Mouse (Mus musculus): ENCODE data around the gene Nup98. TPM values are rescaled to one million over a fixed set of nuclear protein-coding genes. Genes with fewer than 3 reads are reported as not detected.

The Nup98 gene
- polyA plus RNA-seq, 1 experiment from 2014 or later: 35.3 TPM

DNA sequence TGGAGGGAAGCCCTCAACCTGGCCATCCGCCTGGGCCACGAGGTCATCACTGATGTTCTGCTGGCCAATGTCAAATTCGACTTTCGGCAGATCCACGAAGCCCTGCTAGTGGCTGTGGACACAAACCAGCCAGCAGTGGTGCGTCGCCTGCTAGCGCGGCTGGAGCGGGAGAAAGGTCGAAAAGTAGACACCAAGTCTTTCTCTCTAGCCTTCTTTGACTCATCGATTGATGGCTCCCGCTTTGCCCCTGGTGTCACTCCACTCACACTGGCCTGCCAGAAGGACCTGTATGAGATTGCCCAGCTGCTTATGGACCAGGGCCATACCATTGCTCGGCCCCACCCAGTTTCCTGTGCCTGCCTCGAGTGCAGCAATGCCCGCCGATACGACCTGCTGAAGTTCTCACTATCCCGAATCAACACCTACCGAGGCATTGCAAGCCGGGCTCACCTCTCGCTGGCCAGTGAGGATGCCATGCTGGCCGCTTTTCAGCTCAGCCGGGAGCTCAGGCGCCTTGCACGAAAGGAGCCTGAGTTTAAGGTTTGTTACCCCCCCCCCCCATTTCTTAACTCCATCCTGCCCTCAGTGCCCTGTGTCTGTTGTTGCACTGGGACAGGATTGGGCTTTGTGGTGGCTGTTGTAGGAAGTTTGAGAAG lies 125.8 kb downstream of the Nup98 start:
- H3K4me3 ChIP-seq: no peak overlapping the region
- no peak overlapping the region for H3K27ac ChIP-seq
- no peak for ATAC-seq (ENCODE audit: borderline replicate concordance, extremely low read depth, low FRiP score, low TSS enrichment)
- no peak overlapping the region for H3K4me2 ChIP-seq
- H3K36me3 ChIP-seq: peaks cover 51% of the 10 kb centered on the region
- no peaks in the 10 kb centered on the region for H3K27me3 ChIP-seq
- no peak overlapping the region for H3K9ac ChIP-seq
- H3K4me1 ChIP-seq: no peaks in the 10 kb centered on the region
- H3K9me3 ChIP-seq: no peaks in the 10 kb centered on the region
- 81% methylated on average over 26 of the region's 26 CpGs for WGBS

DNA sequence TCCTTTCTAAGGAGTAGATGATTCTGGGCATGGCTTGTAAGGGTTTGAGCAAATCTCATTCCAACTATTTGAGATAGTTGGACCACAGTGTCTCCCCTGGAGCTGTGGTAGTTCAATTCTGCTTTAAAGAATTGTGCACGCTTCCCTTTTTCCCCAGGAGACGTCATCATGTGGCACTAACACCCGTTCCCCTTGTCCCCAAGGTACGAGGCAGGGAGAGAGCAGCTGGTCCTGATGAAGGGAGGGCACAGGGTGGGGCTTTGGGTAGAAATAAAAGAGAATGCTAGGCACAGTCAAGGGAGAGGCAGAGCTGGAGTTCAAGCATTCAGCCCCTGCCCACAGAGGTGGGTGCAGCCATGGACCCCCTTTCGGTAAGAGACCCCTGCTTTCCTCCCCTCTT lies 127.2 kb downstream of the Nup98 start, which contains the start of gene Trpc2:
Trpc2 (plus strand) TSS at position 301 of the 400 bp plus-strand sequence.
- no peak within 1 kb of the TSS for H3K9ac ChIP-seq
- no peaks in the 10 kb centered on the region for H3K27me3 ChIP-seq
- no peak for ATAC-seq (ENCODE audit: borderline replicate concordance, extremely low read depth, low FRiP score, low TSS enrichment)
- 84% methylated on average over 5 of the region's 5 CpGs for WGBS
- H3K4me3 ChIP-seq: no peak within 1 kb of the TSS
- no peaks in the 10 kb centered on the region for H3K9me3 ChIP-seq
- no peak within 1 kb of the TSS for H3K4me2 ChIP-seq
- H3K27ac ChIP-seq: no peak within 1 kb of the TSS
- H3K4me1 ChIP-seq: no peaks in the 10 kb centered on the region
- peaks cover 61% of the 10 kb centered on the region for H3K36me3 ChIP-seq

- Histone ChIP-seq H3K27me3 (no peaks in the 10 kb centered on the region), H3K4me3 (no peak overlapping the region), H3K4me2 (no peak overlapping the region), H3K4me1 (no peaks in the 10 kb centered on the region), H3K9ac (no peak overlapping the region), H3K27ac (no peak overlapping the region), H3K9me3 (no peaks in the 10 kb centered on the region), H3K36me3 (peaks cover 69% of the 10 kb centered on the region)
- ATAC-seq (ENCODE audit: borderline replicate concordance, extremely low read depth, low FRiP score, low TSS enrichment): no peak
- whole genome bisulfite sequencing: 93% methylated on average over 5 of the region's 5 CpGs
Observed at GRCm38 (mm10) chr7:102081784-102082183, 128.2 kb downstream of the Nup98 start.

- H3K9ac ChIP-seq: no peak overlapping the region
- H3K27ac ChIP-seq: no peak overlapping the region
- no peaks in the 10 kb centered on the region for H3K9me3 ChIP-seq
- H3K4me2 ChIP-seq: no peak overlapping the region
- no peaks in the 10 kb centered on the region for H3K27me3 ChIP-seq
- no peak overlapping the region for H3K4me3 ChIP-seq
- ATAC-seq (ENCODE audit: borderline replicate concordance, extremely low read depth, low FRiP score, low TSS enrichment): no peak
- no peaks in the 10 kb centered on the region for H3K4me1 ChIP-seq
- H3K36me3 ChIP-seq: peaks cover 78% of the 10 kb centered on the region
- 84% methylated on average over 8 of the region's 8 CpGs for WGBS
Observed at GRCm38 (mm10) chr7:102080311-102080710, 129.7 kb downstream of the Nup98 start.

GRCm38 (mm10) chr7:102078517-102078916 lies 131.5 kb downstream of the Nup98 start:
- H3K27me3 ChIP-seq: no peaks in the 10 kb centered on the region
- no peak overlapping the region for H3K4me3 ChIP-seq
- H3K9me3 ChIP-seq: no peaks in the 10 kb centered on the region
- H3K27ac ChIP-seq: no peak overlapping the region
- 76% methylated on average over 7 of the region's 7 CpGs for WGBS
- no peak overlapping the region for H3K4me2 ChIP-seq
- no peaks in the 10 kb centered on the region for H3K4me1 ChIP-seq
- no peak for ATAC-seq (ENCODE audit: borderline replicate concordance, extremely low read depth, low FRiP score, low TSS enrichment)
- H3K9ac ChIP-seq: no peak overlapping the region
- peaks cover 81% of the 10 kb centered on the region for H3K36me3 ChIP-seq

DNA sequence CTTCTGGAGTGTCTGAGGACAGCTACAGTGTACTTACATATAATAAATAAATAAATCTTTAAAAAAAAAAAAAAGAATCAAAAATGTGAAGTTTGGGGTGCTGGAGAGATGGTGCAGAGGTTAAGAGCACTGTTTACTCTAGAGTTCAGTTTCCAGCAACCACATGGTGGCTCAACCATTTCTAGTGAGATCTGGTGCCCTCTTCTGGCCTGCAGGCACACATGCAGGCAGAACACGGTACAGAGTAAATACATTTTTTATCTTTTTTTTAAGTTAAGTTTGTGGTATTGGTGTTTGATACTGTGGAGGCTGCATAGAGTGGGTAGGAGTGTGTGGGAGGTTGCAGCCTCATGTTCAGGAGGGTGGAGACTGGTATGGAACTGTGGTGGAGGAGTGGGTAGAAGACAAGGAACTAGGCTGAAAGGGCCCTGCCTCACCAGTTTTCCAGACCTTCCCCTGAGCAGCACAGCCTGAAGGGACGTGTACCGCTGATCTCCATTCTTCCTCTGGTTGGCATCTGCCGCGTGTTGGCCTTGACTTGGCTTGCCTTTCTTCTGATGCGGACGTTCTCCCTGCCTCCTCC lies 133.2 kb downstream of the Nup98 start:
- H3K4me3 ChIP-seq: no peak overlapping the region
- H3K9ac ChIP-seq: no peak overlapping the region
- no peaks in the 10 kb centered on the region for H3K27me3 ChIP-seq
- H3K4me1 ChIP-seq: no peaks in the 10 kb centered on the region
- H3K4me2 ChIP-seq: no peak overlapping the region
- 76% methylated on average over 7 of the region's 7 CpGs for WGBS
- no peak overlapping the region for H3K27ac ChIP-seq
- H3K36me3 ChIP-seq: peaks cover 77% of the 10 kb centered on the region
- H3K9me3 ChIP-seq: no peaks in the 10 kb centered on the region
- no peak for ATAC-seq (ENCODE audit: borderline replicate concordance, extremely low read depth, low FRiP score, low TSS enrichment)

Other genes with a start within 250 kb of the Nup98 start
- 2.2 and 2.3 TPM in 2 replicates for gene Il18bp, start 191.5 kb downstream of the Nup98 start, polyA plus RNA-seq (2015; fragmentation: Nextera tagmentation; extraction: Ambion mirVana)
- gene Rnf121, start 144.7 kb downstream of the Nup98 start, polyA plus RNA-seq (2015; fragmentation: Nextera tagmentation; extraction: Ambion mirVana): 25.3 and 26.0 TPM in 2 replicates
- 32.3 and 34.4 TPM in 2 replicates for gene Xndc1, start 144.7 kb downstream of the Nup98 start, polyA plus RNA-seq (2015; fragmentation: Nextera tagmentation; extraction: Ambion mirVana)
- gene Xntrpc, start 144.5 kb downstream of the Nup98 start, polyA plus RNA-seq (2015; fragmentation: Nextera tagmentation; extraction: Ambion mirVana): 0.89 and 1.2 TPM in 2 replicates
- not detected in 2 replicates for gene Trpc2, start 127.1 kb downstream of the Nup98 start, polyA plus RNA-seq (2015; fragmentation: Nextera tagmentation; extraction: Ambion mirVana)
- gene Art1, start 108.4 kb downstream of the Nup98 start, polyA plus RNA-seq (2015; fragmentation: Nextera tagmentation; extraction: Ambion mirVana): 0.50 and 0.87 TPM in 2 replicates
- 1.4 and 1.5 TPM in 2 replicates for gene Art5, start 100.7 kb downstream of the Nup98 start, polyA plus RNA-seq (2015; fragmentation: Nextera tagmentation; extraction: Ambion mirVana)
- gene Chrna10, start 93.3 kb downstream of the Nup98 start, polyA plus RNA-seq (2015; fragmentation: Nextera tagmentation; extraction: Ambion mirVana): 0.16 TPM in 1 of 2 replicates, not detected in the other
- gene Pgap2, start within 50 bp of the Nup98 start, polyA plus RNA-seq (2015; fragmentation: Nextera tagmentation; extraction: Ambion mirVana): 81.0 and 91.8 TPM in 2 replicates
- 72.8 and 74.5 TPM in 2 replicates for gene Rhog, start 45.9 kb upstream of the Nup98 start, polyA plus RNA-seq (2015; fragmentation: Nextera tagmentation; extraction: Ambion mirVana)
- gene Stim1, start 57.6 kb upstream of the Nup98 start, polyA plus RNA-seq (2015; fragmentation: Nextera tagmentation; extraction: Ambion mirVana): 16.7 and 20.1 TPM in 2 replicates
- 179 and 180 TPM in 2 replicates for gene Rrm1, start 231.5 kb upstream of the Nup98 start, polyA plus RNA-seq (2015; fragmentation: Nextera tagmentation; extraction: Ambion mirVana)